Mouse (Mus musculus) limb, embryonic 14.5 days (tissue): Measurements from ENCODE around the gene 3110040M04Rik. TPM values are rescaled to one million over a fixed set of nuclear protein-coding genes. Genes with fewer than 3 reads are reported as not detected.

Experiments used
- ATAC-seq: fragments of 200-750 bp; cut with Nextera tagmentation; 2 replicates; pipeline ENCODE4 v1.8.0; 2017; ENCODE audit warnings: low read depth, moderate number of reproducible peaks, moderate TSS enrichment; ENCODE audit not compliant: low FRiP score
- DNase-seq: peaks from one replicate; pipeline ENCODE4 v3.0.0-alpha.2; 2015; ENCODE audit warnings: low spot score
- H3K27ac ChIP-seq: fragments of 300-500 bp; sonication (generic); replicated peaks from 2 replicates; pipeline ENCODE4 v1.5.1; 2014; ENCODE audit warnings: low read depth, mild to moderate bottlenecking, low read length, moderate library complexity, mixed read lengths
- H3K27me3 ChIP-seq: fragments of 300-500 bp; sonication (generic); 2 replicates; pipeline ENCODE4 v1.6.1; 2014; ENCODE audit warnings: low read length, mixed read lengths; ENCODE audit not compliant: control insufficient read depth, insufficient read depth
- H3K36me3 ChIP-seq: fragments of 300-500 bp; sonication (generic); 2 replicates; pipeline ENCODE4 v1.6.1; 2014; ENCODE audit warnings: mild to moderate bottlenecking, low read length, moderate library complexity, mixed read lengths; ENCODE audit not compliant: control insufficient read depth, insufficient read depth
- H3K4me1 ChIP-seq: fragments of 300-500 bp; sonication (generic); 2 replicates; pipeline ENCODE4 v1.6.1; 2014; ENCODE audit warnings: antibody characterized with exemption, low read length, mixed read lengths; ENCODE audit not compliant: control insufficient read depth, insufficient read depth
- H3K4me2 ChIP-seq: fragments of 300-500 bp; sonication (generic); replicated peaks from 2 replicates; pipeline ENCODE4 v1.6.1; 2014; ENCODE audit warnings: low read depth, mild to moderate bottlenecking, low read length, moderate library complexity; ENCODE audit not compliant: severe bottlenecking
- H3K4me3 ChIP-seq: fragments of 300-500 bp; sonication (generic); replicated peaks from 2 replicates; pipeline ENCODE4 v1.5.1; 2014; ENCODE audit warnings: low read length
- H3K9ac ChIP-seq: fragments of 300-500 bp; sonication (generic); 2 replicates; pipeline ENCODE4 v1.6.1; 2014; ENCODE audit warnings: mild to moderate bottlenecking, low read depth, low read length, moderate library complexity; ENCODE audit not compliant: severe bottlenecking
- H3K9me3 ChIP-seq: fragments of 300-500 bp; sonication (generic); 2 replicates; pipeline ENCODE4 v1.6.1; 2016; ENCODE audit warnings: low read length; ENCODE audit not compliant: control insufficient read depth
- POLR2A ChIP-seq: fragments of 200-500 bp; IDR thresholded peaks from 2 replicates; pipeline ENCODE4 v1.8.0; 2012; ENCODE audit warnings: inconsistent platforms, mild to moderate bottlenecking, moderate library complexity, borderline replicate concordance; ENCODE audit not compliant: insufficient read depth, insufficient read length; ENCODE audit errors: extremely low read depth
- WGBS: fragments of 180-500 bp; shearing (Covaris S2); extraction: QIAGEN DNeasy Blood & Tissue Kit; methylation state at CpG from one replicate; pipeline ENCODE4 v1.1.7; 2014; 5-methylcytosine and 5-hydroxymethylcytosine counted together
- polyA plus RNA-seq, 2 experiments: library from polyadenylated mRNA; depleted of rRNA in 1 of 2; stranded (reverse) in 1 of 2; unstranded in 1 of 2; fragments of >200 nt; fragmentation: Nextera tagmentation in 1 of 2; extraction: Ambion mirVana in 1 of 2; gene quantifications; 2 replicates each; pipeline versions ENCODE4 v1.2.1 to v1.2.3; 2012 to 2014

The 3110040M04Rik gene
- polyA plus RNA-seq, 2 experiments: not detected

- Histone ChIP-seq H3K27ac (no peak overlapping the region), H3K4me2 (no peak overlapping the region), H3K27me3 (no peaks in the 10 kb centered on the region), H3K9me3 (no peaks in the 10 kb centered on the region), H3K4me1 (peaks cover 4% of the 10 kb centered on the region), H3K4me3 (no peak overlapping the region), H3K9ac (no peak overlapping the region), H3K36me3 (no peaks in the 10 kb centered on the region)
- no peak for DNase-seq
- ATAC-seq: no peak
- no peak for TF ChIP-seq POLR2A
- WGBS: 78% methylated on average over 3 of the region's 3 CpGs
Measured at GRCm38 (mm10) chr1:151216417-151216816, 12.5 kb downstream of the 3110040M04Rik start.

DNA sequence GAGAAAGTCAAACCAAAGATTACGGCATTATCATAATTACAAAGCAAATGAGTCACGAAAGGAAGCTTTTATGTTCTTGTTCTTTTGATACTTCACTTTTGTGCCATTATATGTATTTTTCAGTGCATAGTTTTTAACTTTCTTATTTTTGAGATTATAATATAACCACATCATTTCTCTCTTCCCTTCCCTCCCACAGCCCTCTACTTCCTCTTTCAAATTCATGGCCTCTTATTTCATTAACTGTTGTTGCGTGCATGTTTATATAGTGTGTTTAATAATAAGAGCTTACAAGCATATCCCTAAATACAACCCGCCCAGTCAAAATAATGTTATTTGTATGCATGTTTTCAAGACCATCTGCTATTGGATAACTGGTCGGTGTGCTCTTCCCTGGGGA is 15.1 kb downstream of the 3110040M04Rik start:
- no peak for ATAC-seq
- no peaks in the 10 kb centered on the region for H3K9me3 ChIP-seq

DNA sequence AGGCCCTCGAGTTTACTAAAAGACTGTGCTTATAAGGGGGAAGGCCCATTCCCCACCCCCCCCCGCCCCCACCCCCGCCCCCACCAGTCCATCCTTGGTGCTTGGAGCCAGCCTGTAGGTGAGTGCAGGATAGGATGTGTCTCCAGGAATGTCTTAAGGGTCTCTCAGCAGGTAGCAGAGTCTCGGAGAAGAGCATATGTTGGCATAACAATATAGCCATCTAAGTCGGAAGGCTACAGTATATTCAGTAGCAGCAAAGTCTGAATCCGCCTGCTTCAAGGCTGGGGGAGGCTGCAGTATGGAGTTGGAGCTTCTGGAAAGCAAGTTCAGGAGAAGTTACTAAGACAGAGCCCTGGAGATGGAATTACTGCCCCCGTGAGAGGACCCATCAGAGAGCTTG is 16.2 kb downstream of the 3110040M04Rik start:
- Histone ChIP-seq H3K4me2 (no peak overlapping the region), H3K4me3 (no peak overlapping the region), H3K27me3 (no peaks in the 10 kb centered on the region), H3K4me1 (no peaks in the 10 kb centered on the region), H3K36me3 (no peaks in the 10 kb centered on the region), H3K9me3 (no peaks in the 10 kb centered on the region), H3K9ac (no peak overlapping the region), H3K27ac (no peak overlapping the region)
- DNase-seq: no peak
- 70% methylated on average over 7 of the region's 7 CpGs for WGBS
- no peak for TF ChIP-seq POLR2A
- no peak for ATAC-seq

More for the DNA sequence above, 15.1 kb downstream of the 3110040M04Rik start:
- no peaks in the 10 kb centered on the region for H3K27me3 ChIP-seq
- H3K4me1 ChIP-seq: peaks cover 4% of the 10 kb centered on the region
- WGBS: 91% methylated on average over 5 of the region's 5 CpGs
- no peak overlapping the region for H3K4me3 ChIP-seq
- no peak overlapping the region for H3K9ac ChIP-seq
- TF ChIP-seq POLR2A: no peak
- H3K27ac ChIP-seq: no peak overlapping the region
- no peak for DNase-seq
- no peaks in the 10 kb centered on the region for H3K36me3 ChIP-seq
- H3K4me2 ChIP-seq: no peak overlapping the region

DNA sequence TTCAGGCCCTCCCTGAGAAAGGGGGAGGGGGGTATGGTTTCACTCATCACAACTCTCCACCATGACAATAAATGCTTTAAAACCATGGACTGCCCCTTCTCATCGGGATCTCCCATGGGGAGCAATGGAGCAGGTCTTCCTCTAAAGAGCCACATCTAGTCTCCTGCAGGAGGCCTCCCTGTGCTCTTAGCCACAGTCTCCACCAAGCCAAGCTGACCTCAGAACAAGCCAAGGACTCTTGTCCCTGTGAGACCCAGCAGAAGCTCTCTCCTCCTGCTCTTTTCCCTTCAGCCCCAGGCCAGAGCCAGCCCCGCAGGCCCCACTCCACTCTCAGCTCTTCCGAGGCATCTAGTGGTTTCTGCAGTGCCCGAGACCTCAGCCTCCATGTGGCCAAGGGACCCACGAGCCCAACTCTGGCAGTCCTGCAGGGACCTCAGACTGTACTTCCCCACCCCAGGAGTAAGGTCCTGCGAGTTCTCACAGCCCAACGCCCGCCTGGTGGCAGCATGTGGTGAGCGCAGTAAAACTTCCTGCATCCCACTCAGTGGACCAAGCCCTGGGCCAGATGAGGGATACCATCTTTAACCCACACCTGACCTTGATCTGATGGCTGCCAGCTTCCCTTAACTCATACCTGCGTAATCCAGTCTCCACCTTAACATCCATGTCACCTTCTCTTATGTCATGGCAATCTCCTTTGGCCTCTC is 18.8 kb downstream of the 3110040M04Rik start:
- no peak overlapping the region for H3K9ac ChIP-seq
- no peak for ATAC-seq

GRCm38 (mm10) chr1:151223377-151223776 is 19.5 kb downstream of the 3110040M04Rik start:
- H3K27ac ChIP-seq: no peak overlapping the region
- no peak for ATAC-seq
- H3K9me3 ChIP-seq: no peaks in the 10 kb centered on the region
- DNase-seq: no peak
- H3K9ac ChIP-seq: no peak overlapping the region
- no peaks in the 10 kb centered on the region for H3K4me1 ChIP-seq
- no peak overlapping the region for H3K4me2 ChIP-seq
- no peaks in the 10 kb centered on the region for H3K36me3 ChIP-seq
- no peaks in the 10 kb centered on the region for H3K27me3 ChIP-seq
- H3K4me3 ChIP-seq: no peak overlapping the region
- no peak for TF ChIP-seq POLR2A
- 54% methylated on average over 1 of the region's 1 CpGs for WGBS

More for the DNA sequence above, 18.8 kb downstream of the 3110040M04Rik start:
- H3K36me3 ChIP-seq: no peaks in the 10 kb centered on the region
- no peaks in the 10 kb centered on the region for H3K4me1 ChIP-seq
- no peak for DNase-seq
- H3K27ac ChIP-seq: no peak overlapping the region
- no peaks in the 10 kb centered on the region for H3K27me3 ChIP-seq
- no peaks in the 10 kb centered on the region for H3K9me3 ChIP-seq
- H3K4me2 ChIP-seq: no peak overlapping the region
- TF ChIP-seq POLR2A: no peak
- WGBS: 80% methylated on average over 10 of the region's 10 CpGs
- H3K4me3 ChIP-seq: no peak overlapping the region

- TF ChIP-seq POLR2A: no peak
- no peak overlapping the region for H3K27ac ChIP-seq
- H3K27me3 ChIP-seq: no peaks in the 10 kb centered on the region
- no peak overlapping the region for H3K4me2 ChIP-seq
- no peak overlapping the region for H3K9ac ChIP-seq
- ATAC-seq (no peak), DNase-seq (no peak)
- no peaks in the 10 kb centered on the region for H3K4me1 ChIP-seq
- H3K9me3 ChIP-seq: no peaks in the 10 kb centered on the region
- no peaks in the 10 kb centered on the region for H3K36me3 ChIP-seq
- H3K4me3 ChIP-seq: no peak overlapping the region
- WGBS: 82% methylated on average over 1 of the region's 1 CpGs
Measured at GRCm38 (mm10) chr1:151224536-151224935, 20.6 kb downstream of the 3110040M04Rik start.
